Mouse (Mus musculus): Measurements from ENCODE around the gene Dmbx1.

DNA sequence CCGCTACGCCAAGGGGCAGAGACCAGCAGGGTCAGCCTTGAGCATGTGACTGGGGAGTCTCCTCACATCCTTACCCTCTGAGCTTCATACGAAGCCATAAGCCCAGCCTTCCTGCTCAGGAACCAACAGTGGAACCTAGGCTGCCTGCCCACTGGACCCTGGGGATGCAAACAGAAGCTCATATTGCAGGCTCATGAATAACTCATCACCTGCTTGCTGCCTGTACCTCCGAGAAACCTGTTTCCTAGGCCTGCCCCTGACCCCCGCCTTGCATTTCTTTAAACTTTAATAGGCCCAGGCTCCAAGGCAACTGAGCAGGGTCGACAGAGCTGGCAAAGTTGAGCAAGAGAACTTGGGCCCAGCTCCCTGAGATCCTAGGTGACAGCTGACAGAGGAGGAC, 55.7 kb downstream of the Dmbx1 start, which contains the start of gene Kncn:
- no peak for TF ChIP-seq ZC3H11A (IDR thresholded peaks at IDR 0.05; ENCODE audit: borderline replicate concordance, low read depth, low read length)
- no peak for TF ChIP-seq HCFC1 (IDR thresholded peaks at IDR 0.05; ENCODE audit: borderline replicate concordance, insufficient read depth, low read length)
- no peak for TF ChIP-seq ZNF384 (IDR thresholded peaks at IDR 0.05; ENCODE audit: low read depth, low read length)

All from ES-E14 (cell line).